Mouse (Mus musculus) heart, embryonic 11.5 days (tissue): Measurements from ENCODE around the gene Lbhd2. TPM values are rescaled to one million over a fixed set of nuclear protein-coding genes. Genes with fewer than 3 reads are reported as not detected.

Experiments used
- ATAC-seq: fragments of 200-750 bp; cut with Nextera tagmentation; replicated peaks from 2 replicates; pipeline ENCODE4 v1.8.0; 2017; ENCODE audit warnings: moderate library complexity; ENCODE audit not compliant: insufficient number of reproducible peaks, low FRiP score, low TSS enrichment
- H3K27ac ChIP-seq: fragments of 300-500 bp; sonication (generic); 2 replicates; pipeline ENCODE4 v1.5.1; 2014; ENCODE audit warnings: mild to moderate bottlenecking, low read depth, low read length
- H3K27me3 ChIP-seq: fragments of 300-500 bp; sonication (generic); 2 replicates; pipeline ENCODE4 v1.6.1; 2014; ENCODE audit warnings: mild to moderate bottlenecking, low read length, mixed read lengths; ENCODE audit not compliant: control insufficient read depth, insufficient read depth
- H3K36me3 ChIP-seq: fragments of 300-500 bp; sonication (generic); 2 replicates; pipeline ENCODE4 v1.6.1; 2014; ENCODE audit warnings: mild to moderate bottlenecking, low read length, moderate library complexity, mixed read lengths; ENCODE audit not compliant: control insufficient read depth, insufficient read depth
- H3K4me1 ChIP-seq: fragments of 300-500 bp; sonication (generic); 2 replicates; pipeline ENCODE4 v1.6.1; 2014; ENCODE audit warnings: low read length; ENCODE audit not compliant: control insufficient read depth, insufficient read depth
- H3K4me2 ChIP-seq: fragments of 300-500 bp; sonication (generic); 2 replicates; pipeline ENCODE4 v1.6.1; 2014; ENCODE audit warnings: mild to moderate bottlenecking, moderate library complexity
- H3K4me3 ChIP-seq: fragments of 300-500 bp; sonication (generic); 2 replicates; pipeline ENCODE4 v1.5.1; 2014; ENCODE audit warnings: low read depth, low read length
- H3K9ac ChIP-seq: fragments of 300-500 bp; sonication (generic); 2 replicates; pipeline ENCODE4 v1.6.1; 2014; ENCODE audit warnings: mild to moderate bottlenecking, low read depth, low read length, moderate library complexity
- H3K9me3 ChIP-seq: fragments of 300-500 bp; sonication (generic); replicated peaks from 2 replicates; pipeline ENCODE4 v1.6.1; 2016; ENCODE audit warnings: low read length; ENCODE audit not compliant: control insufficient read depth
- WGBS: fragments of 180-500 bp; shearing (Covaris S2); extraction: QIAGEN DNeasy Blood & Tissue Kit; methylation state at CpG from one replicate; pipeline ENCODE4 v1.1.7; 2014; ENCODE audit not compliant: insufficient replicate concordance; 5-methylcytosine and 5-hydroxymethylcytosine counted together
- polyA plus RNA-seq: library from polyadenylated mRNA; unstranded; fragments of >200 nt; fragmentation: Nextera tagmentation; extraction: Ambion mirVana; gene quantifications from 2 replicates; pipeline ENCODE4 v1.2.1, GENCODE M21; 2014

Gene Lbhd2
- polyA plus RNA-seq, 1 experiment from 2014 or later: 0.50 TPM

GRCm38 (mm10) chr12:111432751-111433331 lies 26.2 kb downstream of the Lbhd2 start:
- no peak overlapping the region for H3K4me3 ChIP-seq
- H3K4me2 ChIP-seq: no peak overlapping the region
- H3K27me3 ChIP-seq: peaks cover 43% of the 10 kb centered on the region
- no peaks in the 10 kb centered on the region for H3K9me3 ChIP-seq
- no peak for ATAC-seq
- 54% methylated on average over 4 of the region's 5 CpGs for WGBS
- H3K36me3 ChIP-seq: no peaks in the 10 kb centered on the region
- H3K27ac ChIP-seq: peak overlapping the region; percentile 79
- no peak overlapping the region for H3K9ac ChIP-seq
- peaks cover 58% of the 10 kb centered on the region for H3K4me1 ChIP-seq

GRCm38 (mm10) chr12:111434164-111434744 lies 27.6 kb downstream of the Lbhd2 start:
- no peak for ATAC-seq
- Histone ChIP-seq H3K27ac (peak overlapping the region; percentile 57), H3K4me1 (peaks cover 48% of the 10 kb centered on the region), H3K36me3 (no peaks in the 10 kb centered on the region), H3K4me3 (no peak overlapping the region), H3K9ac (0 out of 2 replicates have a peak overlapping the region, but pooled peaks have one; percentile 34), H3K9me3 (no peaks in the 10 kb centered on the region), H3K27me3 (peaks cover 38% of the 10 kb centered on the region), H3K4me2 (peak overlapping the region; percentile 4; the same call in 1 of the 2 replicates)
- WGBS: 29% methylated on average over 6 of the region's 7 CpGs

- 9% methylated on average over 8 of the region's 8 CpGs for WGBS
- H3K36me3 ChIP-seq: no peaks in the 10 kb centered on the region
- H3K4me1 ChIP-seq: peaks cover 43% of the 10 kb centered on the region
- H3K27ac ChIP-seq: peak overlapping the region; percentile 57
- peak; percentile 64 for ATAC-seq
- H3K9ac ChIP-seq: no peak overlapping the region
- H3K9me3 ChIP-seq: no peaks in the 10 kb centered on the region
- H3K27me3 ChIP-seq: peaks cover 38% of the 10 kb centered on the region
- no peak overlapping the region for H3K4me3 ChIP-seq
- H3K4me2 ChIP-seq: peak overlapping the region; percentile 4; the same call in 1 of the 2 replicates
Observed at GRCm38 (mm10) chr12:111434745-111435327, 28.2 kb downstream of the Lbhd2 start.

- no peak for ATAC-seq
- Histone ChIP-seq H3K4me2 (no peak overlapping the region), H3K36me3 (no peaks in the 10 kb centered on the region), H3K4me3 (no peak overlapping the region), H3K9me3 (no peaks in the 10 kb centered on the region), H3K27me3 (peaks cover 34% of the 10 kb centered on the region), H3K9ac (no peak overlapping the region), H3K27ac (no peak overlapping the region), H3K4me1 (peaks cover 30% of the 10 kb centered on the region)
- WGBS: 74% methylated on average over 3 of the region's 3 CpGs
Observed at GRCm38 (mm10) chr12:111436170-111436569, 29.6 kb downstream of the Lbhd2 start.

- no peaks in the 10 kb centered on the region for H3K36me3 ChIP-seq
- H3K4me3 ChIP-seq: no peak overlapping the region
- no peaks in the 10 kb centered on the region for H3K9me3 ChIP-seq
- no peak overlapping the region; the same call in 1 of the 2 replicates for H3K4me2 ChIP-seq
- ATAC-seq: no peak
- peaks cover 26% of the 10 kb centered on the region for H3K4me1 ChIP-seq
- peaks cover 35% of the 10 kb centered on the region for H3K27me3 ChIP-seq
- WGBS: 53% methylated on average over 8 of the region's 8 CpGs
- H3K9ac ChIP-seq: no peak overlapping the region
- H3K27ac ChIP-seq: no peak overlapping the region
Observed at GRCm38 (mm10) chr12:111436640-111437039, 30.0 kb downstream of the Lbhd2 start.

- H3K4me3 ChIP-seq: no peak overlapping the region
- H3K36me3 ChIP-seq: no peaks in the 10 kb centered on the region
- H3K9me3 ChIP-seq: no peaks in the 10 kb centered on the region
- ATAC-seq: no peak
- 68% methylated on average over 5 of the region's 5 CpGs for WGBS
- H3K4me2 ChIP-seq: no peak overlapping the region; the same call in 1 of the 2 replicates
- peaks cover 39% of the 10 kb centered on the region for H3K27me3 ChIP-seq
- peaks cover 20% of the 10 kb centered on the region for H3K4me1 ChIP-seq
- H3K9ac ChIP-seq: no peak overlapping the region
- no peak overlapping the region for H3K27ac ChIP-seq
Observed at GRCm38 (mm10) chr12:111437222-111437900, 30.8 kb downstream of the Lbhd2 start.

GRCm38 (mm10) chr12:111438850-111439249 lies 32.2 kb downstream of the Lbhd2 start:
- Histone ChIP-seq H3K4me3 (no peak overlapping the region), H3K27me3 (peaks cover 52% of the 10 kb centered on the region), H3K36me3 (no peaks in the 10 kb centered on the region), H3K4me1 (peaks cover 22% of the 10 kb centered on the region), H3K9me3 (no peaks in the 10 kb centered on the region), H3K4me2 (no peak overlapping the region), H3K9ac (no peak overlapping the region), H3K27ac (no peak overlapping the region)
- ATAC-seq: no peak
- WGBS: 80% methylated on average over 6 of the region's 6 CpGs

GRCm38 (mm10) chr12:111440701-111441373 lies 34.2 kb downstream of the Lbhd2 start:
- Histone ChIP-seq H3K36me3 (no peaks in the 10 kb centered on the region), H3K4me3 (no peak overlapping the region), H3K9me3 (no peaks in the 10 kb centered on the region), H3K27ac (no peak overlapping the region), H3K4me2 (no peak overlapping the region), H3K4me1 (peaks cover 15% of the 10 kb centered on the region), H3K27me3 (peaks cover 72% of the 10 kb centered on the region), H3K9ac (no peak overlapping the region)
- ATAC-seq: no peak
- WGBS: 85% methylated on average over 9 of the region's 9 CpGs
